Comparison of ENCODE assay signal across 19 mouse cellular contexts in genomic region chr13:31849258-31849971, GRCm38 (mm10). TPM values are rescaled to one million over a fixed set of nuclear protein-coding genes. Genes with fewer than 3 reads are reported as not detected.
DNase-seq lines count a peak whose midpoint lies in the region; ATAC-seq and TF ChIP-seq lines count a peak whose summit lies in the region.
"Had no signal": no experiment of that assay in that cellular context is flagged by ENCODE, and none has a peak within 500 bp of the region (broad histone marks: within the 10 kb centered on the region; RNA-seq: fewer than 3 reads in every experiment).

No protein-coding gene starts in this region.

- no peak overlapping the region for H3K4me3 ChIP-seq in kidney, adult 2 months (ENCODE audit: insufficient read depth, low read depth, low read length)
- H3K4me3 ChIP-seq in kidney, postnatal 0 days (replicated peaks; ENCODE audit: low read depth, low read length) = no peak overlapping the region
- no peak overlapping the region for H3K4me3 ChIP-seq in forebrain, embryonic 15.5 days
- no peak overlapping the region for H3K4me3 ChIP-seq in forebrain, embryonic 16.5 days (replicated peaks; ENCODE audit: low read length)
- H3K4me3 ChIP-seq: embryonic facial prominence, embryonic 10.5 days; heart, adult 2 months; heart, embryonic 12.5 days; hindbrain, embryonic 10.5 days had no signal

- no peak for TF ChIP-seq CTCF in kidney, adult 2 months (conservative IDR thresholded peaks at IDR 0.05; ENCODE audit: insufficient read depth, insufficient read length, low read depth, low read length)
- TF ChIP-seq CTCF in Patski (IDR thresholded peaks at IDR 0.05) = no peak
- no peak for TF ChIP-seq CTCF in kidney, postnatal 0 days (IDR thresholded peaks at IDR 0.05; ENCODE audit: low read depth)

- WGBS in kidney, adult 2 months = 29% methylated on average over 5 of the region's 5 CpGs
- WGBS in kidney, postnatal 0 days = 19% methylated on average over 5 of the region's 5 CpGs
- WGBS in forebrain, embryonic 15.5 days = 61% methylated on average over 5 of the region's 5 CpGs
- WGBS in forebrain, embryonic 16.5 days = 66% methylated on average over 5 of the region's 5 CpGs

- H3K27ac ChIP-seq in kidney, adult 2 months (ENCODE audit: insufficient read depth, low read depth, low read length) = no peak overlapping the region
- no peak overlapping the region for H3K27ac ChIP-seq in kidney, postnatal 0 days
- H3K27ac ChIP-seq in forebrain, embryonic 15.5 days (replicated peaks) = no peak overlapping the region
- no peak overlapping the region for H3K27ac ChIP-seq in forebrain, embryonic 16.5 days (ENCODE audit: low read length)
- H3K27ac ChIP-seq: embryonic facial prominence, embryonic 10.5 days; heart, adult 2 months; hindbrain, embryonic 10.5 days; hindbrain, embryonic 14.5 days had no signal

- ATAC-seq in Patski = peak; percentile 81
- peak; percentile 57; the same call in 1 of the 2 replicates for ATAC-seq in kidney, postnatal 0 days (replicated peaks; ENCODE audit: low FRiP score, low read depth)
- no peak for ATAC-seq in forebrain, embryonic 15.5 days (replicated peaks)
- no peak for ATAC-seq in forebrain, embryonic 16.5 days
- ATAC-seq: forebrain, embryonic 14.5 days had no signal

- no peaks in the 10 kb centered on the region for H3K27me3 ChIP-seq in kidney, adult 2 months (replicated peaks; ENCODE audit: control insufficient read depth, insufficient read depth, low read length)
- no peaks in the 10 kb centered on the region for H3K27me3 ChIP-seq in Patski
- no peaks in the 10 kb centered on the region for H3K27me3 ChIP-seq in kidney, postnatal 0 days (ENCODE audit: insufficient read depth, low read length)
- no peaks in the 10 kb centered on the region for H3K27me3 ChIP-seq in forebrain, embryonic 15.5 days
- H3K27me3 ChIP-seq in forebrain, embryonic 16.5 days (replicated peaks; ENCODE audit: control insufficient read depth, insufficient read depth, low read length) = no peaks in the 10 kb centered on the region
- H3K27me3 ChIP-seq: heart, embryonic 12.5 days had no signal

- no peaks in the 10 kb centered on the region for H3K36me3 ChIP-seq in kidney, adult 2 months (ENCODE audit: control insufficient read depth, insufficient read depth, low read length)
- H3K36me3 ChIP-seq in kidney, postnatal 0 days (ENCODE audit: insufficient read depth, low read length) = no peaks in the 10 kb centered on the region
- no peaks in the 10 kb centered on the region for H3K36me3 ChIP-seq in forebrain, embryonic 15.5 days
- H3K36me3 ChIP-seq in forebrain, embryonic 16.5 days (ENCODE audit: control insufficient read depth, insufficient read depth) = no peaks in the 10 kb centered on the region
- H3K36me3 ChIP-seq: embryonic facial prominence, embryonic 10.5 days; heart, embryonic 12.5 days; hindbrain, embryonic 10.5 days had no signal

- no peak for TF ChIP-seq POLR2A in kidney, adult 2 months (IDR thresholded peaks at IDR 0.05; ENCODE audit: low read depth, low read length)

- H3K9me3 ChIP-seq in kidney, postnatal 0 days (replicated peaks; ENCODE audit: low read length) = no peaks in the 10 kb centered on the region
- H3K9me3 ChIP-seq in forebrain, embryonic 15.5 days = no peaks in the 10 kb centered on the region
- no peaks in the 10 kb centered on the region for H3K9me3 ChIP-seq in forebrain, embryonic 16.5 days (ENCODE audit: control insufficient read depth, low read length)
- H3K9me3 ChIP-seq: embryonic facial prominence, embryonic 10.5 days; heart, embryonic 12.5 days; hindbrain, embryonic 10.5 days had no signal

- POLR2A ChIA-PET in Patski (lab: Charles Lee) = interaction anchor here (0.5 to 1.1 kb wide), 4 partner anchors 9 to 78 kb away, joined by 3 to 4 read pairs (median 3); no protein-coding TSS in a partner anchor

- no peaks in the 10 kb centered on the region; the same call in 1 of the 2 replicates for H3K4me1 ChIP-seq in kidney, adult 2 months (ENCODE audit: control insufficient read depth, insufficient read depth, low read length)
- H3K4me1 ChIP-seq in kidney, postnatal 0 days (replicated peaks; ENCODE audit: insufficient read depth, low read length) = peaks cover 10% of the 10 kb centered on the region; the same call in 1 of the 2 replicates
- no peaks in the 10 kb centered on the region for H3K4me1 ChIP-seq in forebrain, embryonic 15.5 days
- H3K4me1 ChIP-seq in forebrain, embryonic 16.5 days (replicated peaks; ENCODE audit: control insufficient read depth, insufficient read depth, low read length) = no peaks in the 10 kb centered on the region
- H3K4me1 ChIP-seq: heart, embryonic 12.5 days had no signal

- in situ Hi-C loops in Patski (cut with MboI; ENCODE audit: low pct_unique_long_range_greater_than_20kb) = no loop called here

- no peak overlapping the region for H3K9ac ChIP-seq in kidney, postnatal 0 days (ENCODE audit: low read depth, low read length)
- no peak overlapping the region for H3K9ac ChIP-seq in forebrain, embryonic 15.5 days (replicated peaks)
- H3K9ac ChIP-seq in forebrain, embryonic 16.5 days (replicated peaks; ENCODE audit: low read depth, low read length) = no peak overlapping the region
- H3K9ac ChIP-seq: heart, embryonic 12.5 days; hindbrain, embryonic 14.5 days had no signal

- DNase-seq in kidney, adult 2 months = peak; percentile 31
- DNase-seq in kidney, postnatal 10 days = no peak
- DNase-seq in Muller cell, postnatal 12 days (ENCODE audit: inconsistent ontology term) = peak; percentile 35
- DNase-seq in Patski (ENCODE audit: low read depth, low spot score) = peak; percentile 74
- DNase-seq in kidney, postnatal 0 days (ENCODE audit: low spot score) = peak; percentile 65
- no peak for DNase-seq in ovary, postnatal 36 days (ENCODE audit: low spot score)
- DNase-seq: adrenal gland, postnatal 10 days; cerebellum, adult 11-12 months; cerebellum, adult 9-10 months; cerebellum, postnatal 25 days; gastrocnemius, postnatal 10 days; heart, adult 2 months had no signal

- H3K4me2 ChIP-seq in kidney, postnatal 0 days (ENCODE audit: low read length) = no peak overlapping the region
- H3K4me2 ChIP-seq in forebrain, embryonic 15.5 days (replicated peaks) = no peak overlapping the region
- H3K4me2 ChIP-seq in forebrain, embryonic 16.5 days (ENCODE audit: low read length) = no peak overlapping the region
- H3K4me2 ChIP-seq: heart, embryonic 12.5 days; hindbrain, embryonic 14.5 days had no signal

- CTCF ChIA-PET in Patski (lab: Charles Lee) = interaction anchor here (0.6 to 1.8 kb wide), 6 partner anchors 11 to 158 kb away, joined by 3 to 5 read pairs (median 3); no protein-coding TSS in a partner anchor

RNA-seq across cellular contexts. Expression of gene Foxc1, which starts 43.0 kb away (rescaled TPM):
- 3.7 and 5.2 TPM in 2 replicates for polyA plus RNA-seq in kidney, adult 2 months (2012; rRNA removed)
- polyA plus RNA-seq in Patski (2021) = 29.1 TPM
- polyA plus RNA-seq in kidney, postnatal 0 days (2015; fragmentation: Nextera tagmentation; extraction: Ambion mirVana) = 5.7 and 7.6 TPM in 2 replicates
- 1.0 and 1.2 TPM in 2 replicates for polyA plus RNA-seq in forebrain, embryonic 15.5 days (2015; fragmentation: Nextera tagmentation; extraction: Ambion mirVana)
- 0.57 and 1.1 TPM in 2 replicates for polyA plus RNA-seq in forebrain, embryonic 16.5 days (2015; fragmentation: Nextera tagmentation; extraction: Ambion mirVana)

Comparison
In these comparisons a context has a peak if more than half of its experiments do, and no peak if none do; other contexts are left out.
1. DNase-seq: peak in kidney, adult 2 months (single experiment), Muller cell, postnatal 12 days (single experiment), Patski (single experiment) and kidney, postnatal 0 days (single experiment); none in kidney, postnatal 10 days (single experiment) and ovary, postnatal 36 days (single experiment).
2. ATAC-seq: peak in Patski (single experiment) and kidney, postnatal 0 days (single experiment); none in forebrain, embryonic 15.5 days (single experiment) and forebrain, embryonic 16.5 days (single experiment).